Mouse (Mus musculus) MEL (cell line): ENCODE measurements around the gene Ust. TPM values are rescaled to one million over a fixed set of nuclear protein-coding genes. Genes with fewer than 3 reads are reported as not detected.

Source experiments
- DNase-seq: peaks from one replicate; pipeline ENCODE4 v3.0.0; 2011; ENCODE audit warnings: low read depth, low spot score
- H3K27ac ChIP-seq: 2 replicates; pipeline ENCODE4 v1.5.1; 2012; ENCODE audit warnings: low read depth, mild to moderate bottlenecking, control low read depth, low read length, moderate library complexity; ENCODE audit not compliant: control insufficient read depth
- H3K27me3 ChIP-seq, 2 experiments: fragments of 150-350 bp in 1 of 2; sonication (generic) in 1 of 2; 2 replicates each; pipeline ENCODE4 v1.6.1; 2012; ENCODE audit warnings: low read length in 2 of 2, mild to moderate bottlenecking in 2 of 2, improper control_type of control experiment in 1 of 2, moderate library complexity in 1 of 2; ENCODE audit not compliant: insufficient read depth in 2 of 2, control insufficient read depth in 1 of 2
- H3K36me3 ChIP-seq, 2 experiments: 2 replicates each; pipeline ENCODE4 v1.6.1; 2012 to 2014; ENCODE audit warnings: low read length in 2 of 2, improper control_type of control experiment in 1 of 2, inconsistent platforms in 1 of 2, mild to moderate bottlenecking in 1 of 2; ENCODE audit not compliant: insufficient read depth in 2 of 2, control insufficient read depth in 1 of 2
- H3K4me1 ChIP-seq, 2 experiments: fragments of 150-350 bp in 1 of 2; sonication (generic) in 1 of 2; 2 replicates each; pipeline ENCODE4 v1.6.1; 2012; ENCODE audit warnings: low read length in 2 of 2, improper control_type of control experiment in 1 of 2, mild to moderate bottlenecking in 1 of 2; ENCODE audit not compliant: insufficient read depth in 2 of 2, control insufficient read depth in 1 of 2
- H3K4me3 ChIP-seq, 2 experiments: fragments of 150-350 bp in 1 of 2; sonication (generic) in 1 of 2; 2 replicates each; pipeline ENCODE4 v1.5.1; 2012; ENCODE audit warnings: low read depth in 2 of 2, low read length in 2 of 2, mild to moderate bottlenecking in 2 of 2, moderate library complexity in 2 of 2, control low read depth in 1 of 2, improper control_type of control experiment in 1 of 2; ENCODE audit not compliant: control insufficient read depth in 1 of 2, insufficient read depth in 1 of 2
- H3K79me2 ChIP-seq: 2 replicates; pipeline ENCODE4 v1.6.1; 2012; ENCODE audit warnings: mild to moderate bottlenecking, low read length, moderate library complexity; ENCODE audit not compliant: control insufficient read depth, poor library complexity, insufficient read depth
- H3K9ac ChIP-seq: 2 replicates; pipeline ENCODE4 v1.6.1; 2012; ENCODE audit warnings: low read depth, mild to moderate bottlenecking, control low read depth, low read length, moderate library complexity; ENCODE audit not compliant: control insufficient read depth, poor library complexity, severe bottlenecking
- H3K9me3 ChIP-seq: fragments of 150-350 bp; sonication (generic); replicated peaks from 2 replicates; pipeline ENCODE4 v1.6.1; 2012; ENCODE audit warnings: mild to moderate bottlenecking, low read length, improper control_type of control experiment, moderate library complexity; ENCODE audit not compliant: insufficient read depth
- BHLHE40 ChIP-seq: IDR thresholded peaks from 2 replicates; pipeline ENCODE4 v1.6.1; 2012; ENCODE audit warnings: low read depth, mild to moderate bottlenecking, inconsistent platforms, low read length, improper control_type of control experiment, borderline replicate concordance
- E2F4 ChIP-seq: IDR thresholded peaks from 2 replicates; pipeline ENCODE4 v1.6.1; 2011; ENCODE audit warnings: low read depth, low read length, improper control_type of control experiment, borderline replicate concordance
- ELF1 ChIP-seq: IDR thresholded peaks from 2 replicates; pipeline ENCODE4 v1.6.1; 2014; ENCODE audit warnings: low read depth, mild to moderate bottlenecking, inconsistent platforms, low read length, improper control_type of control experiment, moderate library complexity
- ETS1 ChIP-seq: IDR thresholded peaks from 2 replicates; pipeline ENCODE4 v1.6.1; 2012; ENCODE audit warnings: low read depth, mild to moderate bottlenecking, inconsistent platforms, low read length, improper control_type of control experiment, moderate library complexity
- GABPA ChIP-seq: IDR thresholded peaks from 2 replicates; pipeline ENCODE4 v1.6.1; 2012; ENCODE audit warnings: low read depth, mild to moderate bottlenecking, inconsistent platforms, low read length, improper control_type of control experiment, moderate library complexity
- HCFC1 ChIP-seq: IDR thresholded peaks from 2 replicates; pipeline ENCODE4 v1.6.1; 2012; ENCODE audit warnings: low read depth, mild to moderate bottlenecking, inconsistent platforms, low read length, improper control_type of control experiment, moderate library complexity
- MAX ChIP-seq: IDR thresholded peaks from 2 replicates; pipeline ENCODE4 v1.6.1; 2011; ENCODE audit warnings: low read length, improper control_type of control experiment
- MYB ChIP-seq: IDR thresholded peaks from 2 replicates; pipeline ENCODE4 v1.6.1; 2011; ENCODE audit warnings: mild to moderate bottlenecking, low read depth, low read length, improper control_type of control experiment
- NELFE ChIP-seq: IDR thresholded peaks from 2 replicates; pipeline ENCODE4 v1.6.1; 2011; ENCODE audit warnings: low read depth, low read length, improper control_type of control experiment
- NRF1 ChIP-seq: IDR thresholded peaks from 2 replicates; pipeline ENCODE4 v1.6.1; 2014; ENCODE audit warnings: low read depth, mild to moderate bottlenecking, inconsistent platforms, low read length, improper control_type of control experiment, moderate library complexity; ENCODE audit not compliant: poor library complexity, insufficient read depth, severe bottlenecking
- POLR2AphosphoS2 ChIP-seq: IDR thresholded peaks from 2 replicates; pipeline ENCODE4 v1.6.1; 2011; ENCODE audit warnings: low read length, improper control_type of control experiment
- POLR2AphosphoS5 ChIP-seq: IDR thresholded peaks from 2 replicates; pipeline ENCODE4 v1.6.1; 2012; ENCODE audit warnings: low read depth, borderline replicate concordance, mild to moderate bottlenecking, inconsistent platforms, low read length, moderate library complexity, mixed read lengths
- SIN3A ChIP-seq: IDR thresholded peaks from 2 replicates; pipeline ENCODE4 v1.6.1; 2012; ENCODE audit warnings: low read length, improper control_type of control experiment, inconsistent platforms
- SMC3 ChIP-seq: IDR thresholded peaks from 2 replicates; pipeline ENCODE4 v1.6.1; 2011; ENCODE audit warnings: low read depth, low read length, improper control_type of control experiment
- TAL1 ChIP-seq: IDR thresholded peaks from 2 replicates; pipeline ENCODE4 v1.6.1; 2012; ENCODE audit warnings: mild to moderate bottlenecking, inconsistent platforms, low read length, moderate library complexity, mixed read lengths
- TCF12 ChIP-seq: IDR thresholded peaks from 2 replicates; pipeline ENCODE4 v1.6.1; 2014; ENCODE audit warnings: low read depth, mild to moderate bottlenecking, inconsistent platforms, low read length, improper control_type of control experiment, moderate library complexity
- UBTF ChIP-seq: IDR thresholded peaks from 2 replicates; pipeline ENCODE4 v1.6.1; 2012; ENCODE audit warnings: low read depth, mild to moderate bottlenecking, inconsistent platforms, low read length, improper control_type of control experiment, moderate library complexity, borderline replicate concordance; ENCODE audit not compliant: insufficient read depth
- USF1 ChIP-seq: IDR thresholded peaks from 2 replicates; pipeline ENCODE4 v1.6.1; 2014; ENCODE audit warnings: low read depth, mild to moderate bottlenecking, inconsistent platforms, low read length, improper control_type of control experiment, moderate library complexity
- ZMIZ1 ChIP-seq: IDR thresholded peaks from 2 replicates; pipeline ENCODE4 v1.6.1; 2012; ENCODE audit warnings: low read depth, mild to moderate bottlenecking, inconsistent platforms, low read length, improper control_type of control experiment, moderate library complexity
- ZNF384 ChIP-seq: IDR thresholded peaks from 2 replicates; pipeline ENCODE4 v1.6.1; 2012; ENCODE audit warnings: low read depth, mild to moderate bottlenecking, inconsistent platforms, low read length, improper control_type of control experiment
- polyA plus RNA-seq, 2 experiments: library from polyadenylated mRNA; stranded (reverse) in 1 of 2; unstranded in 1 of 2; fragments of >175 nt in 1 of 2; fragments of >200 nt in 1 of 2; gene quantifications; 2 replicates each; pipeline versions ENCODE4 v1.2.1 to v1.2.4; 2012; ENCODE audit warnings: low replicate concordance in 2 of 2, low read depth in 1 of 2; ENCODE audit not compliant: insufficient read length in 2 of 2, insufficient read depth in 1 of 2, missing spikeins in 1 of 2
- total RNA-seq: library from RNA; depleted of rRNA; stranded (reverse); fragments of 300-350 nt; gene quantifications from 2 replicates; pipeline ENCODE4 v1.2.3, GENCODE M21; 2012

Gene Ust
- total and polyA plus RNA-seq, 3 experiments: not detected

DNA sequence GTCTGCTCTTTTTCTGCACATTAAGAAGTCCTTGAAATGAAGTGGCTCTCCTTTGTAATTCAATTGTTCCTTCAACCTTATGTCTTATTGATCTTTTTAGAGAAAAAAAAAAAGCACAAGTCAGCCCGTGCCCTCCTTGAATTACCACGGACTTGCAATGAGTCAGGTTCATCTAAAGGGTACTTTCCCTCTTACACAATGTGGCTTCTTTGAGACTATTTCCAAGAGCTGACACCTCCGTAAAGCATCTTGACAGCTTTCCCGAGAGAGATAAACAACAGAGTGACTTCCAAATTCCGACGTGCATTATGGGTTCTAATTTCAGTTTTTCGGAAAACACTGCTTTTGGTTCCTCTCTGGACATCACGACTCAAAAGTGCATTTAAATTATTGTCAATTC is 155.3 kb downstream of the Ust start:
- Histone ChIP-seq H3K4me3 (no peak overlapping the region), H3K9ac (no peak overlapping the region), H3K27me3 (no peaks in the 10 kb centered on the region), H3K79me2 (no peaks in the 10 kb centered on the region), H3K36me3 (no peaks in the 10 kb centered on the region), H3K9me3 (no peaks in the 10 kb centered on the region), H3K4me1 (no peaks in the 10 kb centered on the region), H3K27ac (no peak overlapping the region)
- TF ChIP-seq ELF1 (no peak), SMC3 (no peak), TCF12 (no peak), ZNF384 (no peak), ZMIZ1 (no peak)
- no peak for DNase-seq

- Histone ChIP-seq H3K9ac (no peak overlapping the region), H3K4me3 (no peak overlapping the region), H3K36me3 (no peaks in the 10 kb centered on the region), H3K27me3 (no peaks in the 10 kb centered on the region), H3K79me2 (no peaks in the 10 kb centered on the region), H3K4me1 (no peaks in the 10 kb centered on the region), H3K9me3 (no peaks in the 10 kb centered on the region), H3K27ac (no peak overlapping the region)
- TF ChIP-seq HCFC1 (no peak), ZMIZ1 (no peak), TAL1 (no peak), GABPA (no peak), E2F4 (no peak), NRF1 (no peak), BHLHE40 (no peak), MYB (no peak), NELFE (no peak), POLR2AphosphoS5 (no peak), UBTF (no peak), ETS1 (no peak), MAX (no peak), SIN3A (no peak), POLR2AphosphoS2 (no peak), USF1 (no peak)
- DNase-seq: no peak
These were observed 160.2 kb downstream of the Ust start for GRCm38 (mm10) chr10:8358286-8359045.
